Mouse (Mus musculus) ES-E14 (cell line): ENCODE measurements around the gene Armc3. TPM values are rescaled to one million over a fixed set of nuclear protein-coding genes. Genes with fewer than 3 reads are reported as not detected.

Experiments
- DNase-seq: peaks from one replicate; pipeline ENCODE4 v3.0.0-alpha.2; 2013; ENCODE audit warnings: low read depth, low spot score
- H3K27ac ChIP-seq: 2 replicates; pipeline ENCODE4 v1.5.1; 2012; ENCODE audit warnings: low read depth, mild to moderate bottlenecking, low read length, moderate library complexity, mixed read lengths; ENCODE audit not compliant: poor library complexity, insufficient read depth, severe bottlenecking
- H3K36me3 ChIP-seq: 2 replicates; pipeline ENCODE4 v1.6.1; 2012; ENCODE audit warnings: mild to moderate bottlenecking, low read length, moderate library complexity, mixed read lengths; ENCODE audit not compliant: control insufficient read depth, poor library complexity, insufficient read depth, severe bottlenecking
- H3K4me1 ChIP-seq, 2 experiments: fragments of 150-350 bp in 1 of 2; sonication (generic) in 1 of 2; 2 replicates each; pipeline ENCODE4 v1.6.1; 2012; ENCODE audit warnings: low read length in 2 of 2, mild to moderate bottlenecking in 1 of 2, mixed read lengths in 1 of 2; ENCODE audit not compliant: control insufficient read depth in 2 of 2, insufficient read depth in 2 of 2, poor library complexity in 1 of 2
- H3K4me3 ChIP-seq, 2 experiments: fragments of 150-350 bp in 1 of 2; sonication (generic) in 1 of 2; 2 replicates each; pipeline ENCODE4 v1.5.1; 2012; ENCODE audit warnings: low read length in 2 of 2, low read depth in 1 of 2, mild to moderate bottlenecking in 1 of 2, mixed read lengths in 1 of 2; ENCODE audit not compliant: insufficient read depth in 1 of 2, poor library complexity in 1 of 2, severe bottlenecking in 1 of 2
- H3K9ac ChIP-seq: 2 replicates; pipeline ENCODE4 v1.6.1; 2012; ENCODE audit warnings: low read depth, mild to moderate bottlenecking, low read length, mixed read lengths; ENCODE audit not compliant: poor library complexity, insufficient read depth, severe bottlenecking
- H3K9me3 ChIP-seq: fragments of 150-350 bp; sonication (generic); 2 replicates; pipeline ENCODE4 v1.6.1; 2012; ENCODE audit warnings: low read depth, mild to moderate bottlenecking, low read length; ENCODE audit not compliant: control insufficient read depth, insufficient read depth
- CHD2 ChIP-seq: IDR thresholded peaks from 2 replicates; pipeline ENCODE4 v1.6.1; 2014; ENCODE audit warnings: mild to moderate bottlenecking, low read depth, low read length, inconsistent platforms
- HCFC1 ChIP-seq: IDR thresholded peaks from 2 replicates; pipeline ENCODE4 v1.6.1; 2012; ENCODE audit warnings: low read length, inconsistent platforms, borderline replicate concordance; ENCODE audit not compliant: insufficient read depth
- MAFK ChIP-seq: IDR thresholded peaks from 2 replicates; pipeline ENCODE4 v1.6.1; 2014; ENCODE audit warnings: mild to moderate bottlenecking, low read depth, low read length, inconsistent platforms; ENCODE audit not compliant: insufficient read depth
- ZC3H11A ChIP-seq: IDR thresholded peaks from 2 replicates; pipeline ENCODE4 v1.6.1; 2012; ENCODE audit warnings: low read depth, mild to moderate bottlenecking, inconsistent platforms, low read length, borderline replicate concordance
- ZNF384 ChIP-seq: IDR thresholded peaks from 2 replicates; pipeline ENCODE4 v1.6.1; 2012; ENCODE audit warnings: low read depth, low read length, inconsistent platforms
- in situ Hi-C, 2 experiments: fragments of 600-800 bp; cut with MboI; formaldehyde crosslinking; loops; one replicate each; pipeline ENCODE4 v1.15.1; 2025; ENCODE audit warnings: low sequenced_read_pairs in 2 of 2, inconsistent platforms in 1 of 2; ENCODE audit not compliant: unreplicated experiment in 2 of 2
- total RNA-seq: library from RNA; depleted of rRNA; stranded (reverse); fragments of 300-350 nt; gene quantifications from 2 replicates; pipeline ENCODE4 v1.2.3, GENCODE M21; 2012

Gene Armc3
- total RNA-seq, 1 experiment, result 0.09 TPM

GRCm38 (mm10) chr2:19275602-19276539 is 76.8 kb downstream of the Armc3 start:
- peak overlapping the region; percentile 46 to 71 for H3K4me3 ChIP-seq
- no peak overlapping the region for H3K27ac ChIP-seq
- DNase-seq, result peak; percentile 63
- no peak for TF ChIP-seq ZC3H11A
- TF ChIP-seq CHD2, result peak; percentile 79
- no peak for TF ChIP-seq HCFC1
- TF ChIP-seq ZNF384, result no peak
- no peaks in the 10 kb centered on the region for H3K9me3 ChIP-seq
- H3K4me1 ChIP-seq, result peaks cover 0 to 2% of the 10 kb centered on the region in 2 experiments; a peak in 1 of 4 replicates
- peak overlapping the region; percentile 64; the same call in 1 of the 2 replicates for H3K9ac ChIP-seq
- H3K36me3 ChIP-seq, result no peaks in the 10 kb centered on the region
- in situ Hi-C loops, result no loop called here

DNA sequence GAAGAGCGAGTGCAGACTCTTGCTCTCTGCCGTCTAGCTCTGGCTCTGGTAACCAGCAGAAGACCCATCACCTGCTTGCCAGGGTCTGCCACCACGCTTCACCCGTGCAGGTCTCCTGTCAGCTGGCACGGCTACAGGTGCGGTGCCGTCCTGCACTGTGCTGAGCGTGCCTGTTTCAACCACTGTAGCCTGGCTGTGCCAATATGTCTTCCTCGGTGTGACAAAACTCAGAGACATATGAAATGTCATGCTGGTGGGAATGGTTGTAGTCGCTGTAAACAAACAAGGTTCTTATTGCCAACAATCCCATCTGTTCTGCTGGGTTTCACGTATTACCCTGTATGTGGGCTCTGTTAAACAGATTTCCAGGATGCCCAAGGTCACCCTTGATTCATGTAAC is 81.2 kb downstream of the Armc3 start:
- no peak overlapping the region for H3K9ac ChIP-seq
- H3K4me3 ChIP-seq, result no peak overlapping the region
- no peak overlapping the region for H3K27ac ChIP-seq
- in situ Hi-C loops, result no loop called here
- no peak for TF ChIP-seq CHD2
- TF ChIP-seq ZC3H11A, result no peak
- TF ChIP-seq ZNF384, result no peak
- TF ChIP-seq HCFC1, result no peak
- TF ChIP-seq MAFK, result no peak
- H3K4me1 ChIP-seq, result no peaks in the 10 kb centered on the region
- no peak for DNase-seq
- no peaks in the 10 kb centered on the region for H3K9me3 ChIP-seq
- no peaks in the 10 kb centered on the region for H3K36me3 ChIP-seq

DNA sequence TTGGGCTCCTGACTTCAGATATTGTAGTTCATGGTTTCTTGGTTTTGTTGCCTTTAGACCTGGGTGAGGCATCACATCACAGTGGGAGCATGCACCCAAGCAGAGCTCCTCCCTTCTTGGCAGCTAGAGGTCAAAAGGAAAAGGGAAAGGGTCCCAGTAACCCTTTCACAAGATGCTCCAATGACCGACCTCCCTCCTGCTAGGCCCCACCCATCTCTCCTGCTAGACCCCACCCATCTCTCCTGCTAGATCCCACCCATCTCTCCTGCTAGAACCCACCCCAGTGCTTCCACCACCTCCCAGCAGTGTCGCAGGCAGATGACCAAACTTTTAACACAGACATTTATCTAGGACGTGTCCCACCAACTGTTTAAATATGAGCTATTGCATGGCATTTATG is 93.3 kb downstream of the Armc3 start:
- Histone ChIP-seq H3K4me1 (peaks cover 0 to 2% of the 10 kb centered on the region in 2 experiments; a peak in 1 of 4 replicates), H3K9ac (no peak overlapping the region), H3K4me3 (no peak overlapping the region), H3K27ac (no peak overlapping the region), H3K9me3 (no peaks in the 10 kb centered on the region), H3K36me3 (no peaks in the 10 kb centered on the region)
- DNase-seq, result peak; percentile 60
- in situ Hi-C loops, result no loop called here
- TF ChIP-seq CHD2 (no peak), MAFK (no peak), ZC3H11A (no peak), ZNF384 (no peak), HCFC1 (no peak)

GRCm38 (mm10) chr2:19300345-19301089 is 101.4 kb downstream of the Armc3 start:
- no peak for DNase-seq
- no peaks in the 10 kb centered on the region for H3K9me3 ChIP-seq
- no peak overlapping the region for H3K4me3 ChIP-seq
- TF ChIP-seq CHD2 (no peak), ZNF384 (0 out of 2 replicates have a peak, but pooled peaks have one; percentile 20)
- H3K9ac ChIP-seq, result no peak overlapping the region
- no peak overlapping the region for H3K27ac ChIP-seq
- peaks cover 0 to 3% of the 10 kb centered on the region in 2 experiments; a peak in 1 of 4 replicates for H3K4me1 ChIP-seq
- no peaks in the 10 kb centered on the region for H3K36me3 ChIP-seq
- in situ Hi-C loops, result no loop called here
